Mouse (Mus musculus) midbrain, postnatal 0 days (tissue): ENCODE measurements at regions not wholly inside any gene's neighbourhood (a gene's known extent, or its start where the extent isn't known, plus 50 kb on each side); places are given as distances from the start of the nearest gene placed in this dataset.

Experiments
- ATAC-seq: fragments of 200-750 bp; cut with Nextera tagmentation; 2 replicates; pipeline ENCODE4 v1.8.0; 2017; ENCODE audit warnings: moderate number of reproducible peaks, mild to moderate bottlenecking, moderate TSS enrichment, moderate library complexity; ENCODE audit not compliant: low FRiP score
- DNase-seq: peaks from one replicate; pipeline ENCODE4 v3.0.0-alpha.2; 2015; ENCODE audit warnings: low spot score
- H3K27ac ChIP-seq: fragments of 300-500 bp; sonication (generic); 2 replicates; pipeline ENCODE4 v1.5.1; 2014; ENCODE audit warnings: low read depth, mild to moderate bottlenecking, low read length, mixed read lengths
- H3K27me3 ChIP-seq: fragments of 300-500 bp; sonication (generic); 2 replicates; pipeline ENCODE4 v1.6.1; 2014; ENCODE audit warnings: low read length, control low read depth, mixed read lengths; ENCODE audit not compliant: insufficient read depth
- H3K36me3 ChIP-seq: fragments of 300-500 bp; sonication (generic); 2 replicates; pipeline ENCODE4 v1.6.1; 2014; ENCODE audit warnings: low read length, control low read depth, mixed read lengths; ENCODE audit not compliant: insufficient read depth
- H3K4me1 ChIP-seq: fragments of 300-500 bp; sonication (generic); 2 replicates; pipeline ENCODE4 v1.6.1; 2014; ENCODE audit warnings: mild to moderate bottlenecking, control low read depth, antibody characterized with exemption, low read length, mixed read lengths; ENCODE audit not compliant: insufficient read depth
- H3K4me2 ChIP-seq: fragments of 300-500 bp; sonication (generic); 2 replicates; pipeline ENCODE4 v1.6.1; 2014; ENCODE audit warnings: low read depth, mild to moderate bottlenecking, low read length, mixed read lengths; ENCODE audit not compliant: poor library complexity, severe bottlenecking
- H3K4me3 ChIP-seq: fragments of 300-500 bp; sonication (generic); 2 replicates; pipeline ENCODE4 v1.5.1; 2014; ENCODE audit warnings: low read depth, mild to moderate bottlenecking, low read length, moderate library complexity
- H3K9ac ChIP-seq: fragments of 300-500 bp; sonication (generic); replicated peaks from 2 replicates; pipeline ENCODE4 v1.6.1; 2014; ENCODE audit warnings: mild to moderate bottlenecking, low read length, moderate library complexity, mixed read lengths; ENCODE audit not compliant: poor library complexity, severe bottlenecking
- H3K9me3 ChIP-seq: fragments of 300-500 bp; sonication (generic); 2 replicates; pipeline ENCODE4 v1.6.1; 2016; ENCODE audit warnings: low read length, control low read depth
- CTCF ChIP-seq: IDR thresholded peaks from 2 replicates; pipeline ENCODE4 v1.5.1; 2016; ENCODE audit warnings: antibody characterized with exemption, mild to moderate bottlenecking
- WGBS: fragments of 180-500 bp; shearing (Covaris S2); extraction: QIAGEN DNeasy Blood & Tissue Kit; methylation state at CpG from one replicate; pipeline ENCODE4 v1.1.7; 2014; 5-methylcytosine and 5-hydroxymethylcytosine counted together

GRCm38 (mm10) chr7:136665901-136666300, 228.5 kb upstream of the Mgmt start:
- TF ChIP-seq CTCF: no peak
- DNase-seq: no peak
- H3K4me3 ChIP-seq: no peak overlapping the region
- no peak for ATAC-seq
- H3K4me1 ChIP-seq: no peaks in the 10 kb centered on the region
- H3K27ac ChIP-seq: no peak overlapping the region
- H3K9ac ChIP-seq: no peak overlapping the region
- no peaks in the 10 kb centered on the region for H3K36me3 ChIP-seq
- no peaks in the 10 kb centered on the region for H3K27me3 ChIP-seq
- no peak overlapping the region for H3K4me2 ChIP-seq
- WGBS: 93% methylated on average over 2 of the region's 2 CpGs
- no peaks in the 10 kb centered on the region for H3K9me3 ChIP-seq

- WGBS: 10% methylated on average over 6 of the region's 6 CpGs
- Histone ChIP-seq H3K4me1 (no peaks in the 10 kb centered on the region), H3K9me3 (no peaks in the 10 kb centered on the region), H3K27me3 (no peaks in the 10 kb centered on the region), H3K36me3 (no peaks in the 10 kb centered on the region), H3K4me2 (no peak overlapping the region), H3K9ac (no peak overlapping the region), H3K27ac (no peak overlapping the region), H3K4me3 (no peak overlapping the region)
- no peak for DNase-seq
- TF ChIP-seq CTCF: no peak
- ATAC-seq: no peak
These were observed 227.7 kb upstream of the Mgmt start for GRCm38 (mm10) chr7:136666707-136667106.

GRCm38 (mm10) chr7:136670675-136671074, 223.7 kb upstream of the Mgmt start:
- H3K4me1 ChIP-seq: no peaks in the 10 kb centered on the region
- DNase-seq (no peak), ATAC-seq (no peak)
- no peak overlapping the region for H3K4me2 ChIP-seq
- H3K36me3 ChIP-seq: no peaks in the 10 kb centered on the region
- H3K9me3 ChIP-seq: no peaks in the 10 kb centered on the region
- H3K27ac ChIP-seq: no peak overlapping the region
- no peak overlapping the region for H3K9ac ChIP-seq
- H3K27me3 ChIP-seq: no peaks in the 10 kb centered on the region
- no peak overlapping the region for H3K4me3 ChIP-seq
- 78% methylated on average over 7 of the region's 7 CpGs for WGBS
- TF ChIP-seq CTCF: peak; percentile 18

GRCm38 (mm10) chr7:136674159-136674558, 220.3 kb upstream of the Mgmt start:
- DNase-seq: no peak
- Histone ChIP-seq H3K9ac (no peak overlapping the region), H3K27me3 (no peaks in the 10 kb centered on the region), H3K9me3 (no peaks in the 10 kb centered on the region), H3K36me3 (no peaks in the 10 kb centered on the region), H3K27ac (no peak overlapping the region), H3K4me1 (no peaks in the 10 kb centered on the region), H3K4me2 (no peak overlapping the region), H3K4me3 (no peak overlapping the region)
- ATAC-seq: no peak
- 50% methylated on average over 5 of the region's 5 CpGs for WGBS
- no peak for TF ChIP-seq CTCF

- no peak for ATAC-seq
These were observed 219.4 kb upstream of the Mgmt start for GRCm38 (mm10) chr7:136675041-136675440.

GRCm38 (mm10) chr7:136676104-136676503, 218.3 kb upstream of the Mgmt start:
- H3K9me3 ChIP-seq: no peaks in the 10 kb centered on the region
- TF ChIP-seq CTCF: no peak
- 41% methylated on average over 6 of the region's 6 CpGs for WGBS

More at GRCm38 (mm10) chr7:136675041-136675440, 219.4 kb upstream of the Mgmt start:
- Histone ChIP-seq H3K9me3 (no peaks in the 10 kb centered on the region), H3K36me3 (no peaks in the 10 kb centered on the region), H3K27ac (no peak overlapping the region), H3K9ac (no peak overlapping the region), H3K4me3 (no peak overlapping the region), H3K27me3 (no peaks in the 10 kb centered on the region), H3K4me2 (no peak overlapping the region), H3K4me1 (no peaks in the 10 kb centered on the region)
- WGBS: 67% methylated on average over 5 of the region's 5 CpGs
- TF ChIP-seq CTCF: no peak
- no peak for DNase-seq

More at GRCm38 (mm10) chr7:136676104-136676503, 218.3 kb upstream of the Mgmt start:
- H3K4me1 ChIP-seq: no peaks in the 10 kb centered on the region
- H3K27me3 ChIP-seq: no peaks in the 10 kb centered on the region
- H3K4me2 ChIP-seq: no peak overlapping the region
- no peak overlapping the region for H3K4me3 ChIP-seq
- H3K27ac ChIP-seq: no peak overlapping the region
- no peak for DNase-seq
- H3K9ac ChIP-seq: no peak overlapping the region
- no peaks in the 10 kb centered on the region for H3K36me3 ChIP-seq
- no peak for ATAC-seq
